Comparison of ENCODE assay signal across 8 mouse cellular contexts in genomic region chr8:100772742-100773370, GRCm38 (mm10).
DNase-seq lines count a peak whose midpoint lies in the region; ATAC-seq lines count a peak whose summit lies in the region.

No protein-coding gene starts in this region.

- ATAC-seq in neural tube, embryonic 13.5 days (ENCODE audit: low read depth) = peak; percentile 63; the same call in 1 of the 2 replicates
- no peak for ATAC-seq in erythroblast, adult 5-6 weeks (replicated peaks; ENCODE audit: low FRiP score, poor library complexity, severe bottlenecking)

- intact Hi-C loops in left cerebral cortex, postnatal 36 days (cut with DNase I) = loop anchor here (10.0 kb wide), 1 partner anchor 1168 kb away; no protein-coding TSS in a partner anchor

- DNase-seq in thymus, postnatal 0 days (ENCODE audit: low spot score) = peak; percentile 2
- DNase-seq in thymus, adult 18-20 months = no peak
- DNase-seq in cerebellum, postnatal 14 days = peak; percentile 79 to 81
- DNase-seq in frontal cortex, postnatal 25 days (ENCODE audit: low spot score in 2 of 2) = peak; percentile 68 to 75
- peak; percentile 2 to 71 for DNase-seq in kidney, adult 8-10 months
- peak; percentile 53 to 54 for DNase-seq in left cerebral cortex, postnatal 36 days (ENCODE audit: low spot score in 2 of 2)

- no peaks in the 10 kb centered on the region for H3K36me3 ChIP-seq in neural tube, embryonic 13.5 days

- H3K27ac ChIP-seq in neural tube, embryonic 13.5 days (replicated peaks) = no peak overlapping the region

- H3K27me3 ChIP-seq in neural tube, embryonic 13.5 days = no peaks in the 10 kb centered on the region

- peak overlapping the region; percentile 45 for H3K4me2 ChIP-seq in neural tube, embryonic 13.5 days

- H3K9me3 ChIP-seq in neural tube, embryonic 13.5 days = no peaks in the 10 kb centered on the region

- peak overlapping the region; percentile 55; the same call in 1 of the 2 replicates for H3K9ac ChIP-seq in neural tube, embryonic 13.5 days

- H3K4me3 ChIP-seq in neural tube, embryonic 13.5 days = 0 out of 2 replicates have a peak overlapping the region, but pooled peaks have one; percentile 16

- peaks cover 11% of the 10 kb centered on the region; the same call in 1 of the 2 replicates for H3K4me1 ChIP-seq in neural tube, embryonic 13.5 days (replicated peaks)

- WGBS in neural tube, embryonic 13.5 days = 27% methylated on average over 9 of the region's 9 CpGs

Comparison
In these comparisons a context has a peak if more than half of its experiments do, and no peak if none do; other contexts are left out.
1. DNase-seq: peak in thymus, postnatal 0 days (single experiment), cerebellum, postnatal 14 days (2 of 2), frontal cortex, postnatal 25 days (2 of 2), kidney, adult 8-10 months (2 of 2) and left cerebral cortex, postnatal 36 days (2 of 2); none in thymus, adult 18-20 months (0 of 2).